Mouse (Mus musculus): ENCODE measurements at regions not wholly inside any gene's neighbourhood (a gene's known extent, or its start where the extent isn't known, plus 50 kb on each side); places are given as distances from the start of the nearest gene placed in this dataset.
A peak's percentile ranks its signal among the peaks of the same experiment; 100 is the strongest.

GRCm38 (mm10) chr6:89007516-89007915 is 105.5 kb downstream of the Tpra1 start:
- TF ChIP-seq POLR2A (IDR thresholded peaks at IDR 0.05; ENCODE audit: borderline replicate concordance, extremely low read depth, insufficient read depth, insufficient read length, poor library complexity, severe bottlenecking): no peak
- TF ChIP-seq CTCF (IDR thresholded peaks at IDR 0.05; ENCODE audit: borderline replicate concordance, extremely low read depth, insufficient read depth, insufficient read length): no peak
- DNase-seq (ENCODE audit: low read depth): no peak

GRCm38 (mm10) chr6:89008614-89009171 is 106.6 kb downstream of the Tpra1 start:
- DNase-seq (ENCODE audit: low read depth): peak; percentile 85
- TF ChIP-seq POLR2A (IDR thresholded peaks at IDR 0.05; ENCODE audit: borderline replicate concordance, extremely low read depth, insufficient read depth, insufficient read length, poor library complexity, severe bottlenecking) (no peak), CTCF (IDR thresholded peaks at IDR 0.05; ENCODE audit: borderline replicate concordance, extremely low read depth, insufficient read depth, insufficient read length) (no peak)

- peak; percentile 94 for DNase-seq (ENCODE audit: low read depth)
- TF ChIP-seq CTCF (IDR thresholded peaks at IDR 0.05; ENCODE audit: borderline replicate concordance, extremely low read depth, insufficient read depth, insufficient read length) (no peak), POLR2A (IDR thresholded peaks at IDR 0.05; ENCODE audit: borderline replicate concordance, extremely low read depth, insufficient read depth, insufficient read length, poor library complexity, severe bottlenecking) (no peak)
Observed at GRCm38 (mm10) chr6:89012998-89013689, 111.1 kb downstream of the Tpra1 start.

GRCm38 (mm10) chr6:89013690-89014061 is 111.6 kb downstream of the Tpra1 start:
- TF ChIP-seq CTCF (IDR thresholded peaks at IDR 0.05; ENCODE audit: borderline replicate concordance, extremely low read depth, insufficient read depth, insufficient read length) (no peak), POLR2A (IDR thresholded peaks at IDR 0.05; ENCODE audit: borderline replicate concordance, extremely low read depth, insufficient read depth, insufficient read length, poor library complexity, severe bottlenecking) (no peak)
- no peak for DNase-seq (ENCODE audit: low read depth)

GRCm38 (mm10) chr6:89024101-89024650 is 122.1 kb downstream of the Tpra1 start:
- TF ChIP-seq POLR2A (IDR thresholded peaks at IDR 0.05; ENCODE audit: borderline replicate concordance, extremely low read depth, insufficient read depth, insufficient read length, poor library complexity, severe bottlenecking) (no peak), CTCF (IDR thresholded peaks at IDR 0.05; ENCODE audit: borderline replicate concordance, extremely low read depth, insufficient read depth, insufficient read length) (peak; percentile 45; the same call in 1 of the 2 replicates)
- peak; percentile 96 for DNase-seq (ENCODE audit: low read depth)

- no peak for DNase-seq (ENCODE audit: low read depth)
- TF ChIP-seq POLR2A (IDR thresholded peaks at IDR 0.05; ENCODE audit: borderline replicate concordance, extremely low read depth, insufficient read depth, insufficient read length, poor library complexity, severe bottlenecking): no peak
- 0 out of 2 replicates have a peak, but pooled peaks have one; percentile 4 for TF ChIP-seq CTCF (IDR thresholded peaks at IDR 0.05; ENCODE audit: borderline replicate concordance, extremely low read depth, insufficient read depth, insufficient read length)
Observed at GRCm38 (mm10) chr6:89033433-89034298, 131.6 kb downstream of the Tpra1 start.

GRCm38 (mm10) chr6:89034455-89034854 is 132.4 kb downstream of the Tpra1 start:
- DNase-seq (ENCODE audit: low read depth): no peak
- TF ChIP-seq CTCF (IDR thresholded peaks at IDR 0.05; ENCODE audit: borderline replicate concordance, extremely low read depth, insufficient read depth, insufficient read length): no peak
- no peak for TF ChIP-seq POLR2A (IDR thresholded peaks at IDR 0.05; ENCODE audit: borderline replicate concordance, extremely low read depth, insufficient read depth, insufficient read length, poor library complexity, severe bottlenecking)

GRCm38 (mm10) chr6:89035061-89035835 is 133.2 kb downstream of the Tpra1 start:
- TF ChIP-seq CTCF (IDR thresholded peaks at IDR 0.05; ENCODE audit: borderline replicate concordance, extremely low read depth, insufficient read depth, insufficient read length) (no peak), POLR2A (IDR thresholded peaks at IDR 0.05; ENCODE audit: borderline replicate concordance, extremely low read depth, insufficient read depth, insufficient read length, poor library complexity, severe bottlenecking) (no peak)
- DNase-seq (ENCODE audit: low read depth): peak; percentile 92

GRCm38 (mm10) chr6:89035836-89036156 is 133.7 kb downstream of the Tpra1 start:
- no peak for DNase-seq (ENCODE audit: low read depth)

GRCm38 (mm10) chr6:89037392-89037791 is 135.3 kb downstream of the Tpra1 start:
- no peak for DNase-seq (ENCODE audit: low read depth)
- TF ChIP-seq CTCF (IDR thresholded peaks at IDR 0.05; ENCODE audit: borderline replicate concordance, extremely low read depth, insufficient read depth, insufficient read length) (no peak), POLR2A (IDR thresholded peaks at IDR 0.05; ENCODE audit: borderline replicate concordance, extremely low read depth, insufficient read depth, insufficient read length, poor library complexity, severe bottlenecking) (no peak)

More at GRCm38 (mm10) chr6:89035836-89036156, 133.7 kb downstream of the Tpra1 start:
- TF ChIP-seq POLR2A (IDR thresholded peaks at IDR 0.05; ENCODE audit: borderline replicate concordance, extremely low read depth, insufficient read depth, insufficient read length, poor library complexity, severe bottlenecking) (no peak), CTCF (IDR thresholded peaks at IDR 0.05; ENCODE audit: borderline replicate concordance, extremely low read depth, insufficient read depth, insufficient read length) (no peak)

Measured in brain, embryonic 14.5 days (tissue).